Mouse (Mus musculus): ENCODE data around the gene Prf1.

DNA sequence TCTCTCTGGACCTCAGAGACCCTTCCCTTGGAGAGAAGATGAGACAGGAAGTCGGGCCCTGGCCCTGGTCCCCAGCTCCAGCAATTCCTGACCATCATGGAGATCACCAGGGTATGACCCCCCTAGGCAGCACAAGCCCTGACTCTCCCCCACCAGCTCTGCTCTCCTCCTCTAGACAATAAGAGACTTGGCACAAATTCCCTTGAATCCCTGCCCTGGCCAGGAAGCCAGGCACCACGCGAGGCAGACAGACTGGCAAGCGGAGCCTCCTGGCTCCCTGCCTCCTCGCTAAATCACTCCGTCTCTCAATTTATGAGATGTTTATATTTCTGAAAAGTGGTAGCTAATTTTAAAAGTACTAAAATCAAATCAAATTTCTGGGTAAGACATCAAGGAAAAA, 42.9 kb upstream of the Prf1 start:
- TF ChIP-seq CTCF (IDR thresholded peaks at IDR 0.05; ENCODE audit: borderline replicate concordance, control insufficient read depth, extremely low read depth, insufficient read depth, low read length, poor library complexity) (no peak), POLR2A (IDR thresholded peaks at IDR 0.05; ENCODE audit: control insufficient read depth, extremely low read depth, insufficient read depth, low read length, poor library complexity) (no peak)

Data from thymus, adult 2 months (tissue).